Mouse (Mus musculus) lung, postnatal 0 days (tissue): ENCODE measurements at regions not wholly inside any gene's neighbourhood (a gene's known extent, or its start where the extent isn't known, plus 50 kb on each side); places are given as distances from the start of the nearest gene placed in this dataset.

ENCODE experiments used
- CTCF ChIP-seq: IDR thresholded peaks from 2 replicates; pipeline ENCODE4 v1.5.1; 2016; ENCODE audit warnings: antibody characterized with exemption, mild to moderate bottlenecking
- EP300 ChIP-seq: IDR thresholded peaks from 2 replicates; pipeline ENCODE4 v1.6.1; 2016; ENCODE audit warnings: antibody characterized with exemption, mild to moderate bottlenecking, control low read depth

- TF ChIP-seq CTCF, result no peak
- TF ChIP-seq EP300, result no peak
These were observed 193.0 kb downstream of the Pten start for GRCm38 (mm10) chr19:32950252-32950651.
